Mouse (Mus musculus): Measurements from ENCODE around the gene Sdhc.

DNA sequence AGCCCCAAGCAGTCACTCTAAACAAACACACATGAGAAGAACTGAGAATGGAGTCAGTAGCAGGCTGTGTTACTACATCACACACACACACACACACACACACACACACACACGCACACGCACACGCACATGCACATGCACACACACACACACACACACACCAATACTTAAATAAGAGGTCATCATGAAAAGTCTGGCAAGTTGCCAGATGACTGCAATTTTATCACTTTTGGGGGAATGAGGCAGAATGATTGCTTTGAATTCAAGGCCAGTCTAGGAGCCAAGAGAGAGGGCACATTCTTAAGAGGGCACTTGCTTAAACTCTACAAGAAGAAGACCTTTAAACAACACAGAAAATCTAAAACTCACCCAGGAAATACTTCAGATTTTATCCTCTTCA is 12.1 kb upstream of the Sdhc start:
- TF ChIP-seq CTCF (conservative IDR thresholded peaks at IDR 0.05 in 1 of 2, IDR thresholded peaks at IDR 0.05 in 1 of 2; ENCODE audit: low read depth in 2 of 2, low read length in 2 of 2) (no peak), POLR2A (IDR thresholded peaks at IDR 0.05; ENCODE audit: low read depth, low read length) (no peak), ZNF384 (IDR thresholded peaks at IDR 0.05; ENCODE audit: low read depth, low read length) (no peak), EP300 (IDR thresholded peaks at IDR 0.05; ENCODE audit: low read length) (no peak), POLR2AphosphoS2 (IDR thresholded peaks at IDR 0.05; ENCODE audit: low read depth, low read length) (no peak), MAZ (IDR thresholded peaks at IDR 0.05; ENCODE audit: low read depth, low read length) (no peak), USF1 (IDR thresholded peaks at IDR 0.05; ENCODE audit: low read depth, low read length) (no peak), MYC (IDR thresholded peaks at IDR 0.05; ENCODE audit: low read depth, low read length) (no peak), TCF12 (IDR thresholded peaks at IDR 0.05; ENCODE audit: low read depth, low read length) (no peak), ZC3H11A (IDR thresholded peaks at IDR 0.05; ENCODE audit: low read depth, low read length) (no peak), NELFE (IDR thresholded peaks at IDR 0.05; ENCODE audit: low read depth, low read length) (no peak), HCFC1 (IDR thresholded peaks at IDR 0.05; ENCODE audit: low read depth, low read length) (no peak)

All from CH12.LX (cell line).